Mouse (Mus musculus) thymus, adult 2 months (tissue): Measurements from ENCODE around the gene Pym1.

Source experiments
- CTCF ChIP-seq: fragments of 200-500 bp; IDR thresholded peaks from 2 replicates; pipeline ENCODE4 v1.5.1; 2012; ENCODE audit warnings: mild to moderate bottlenecking, control low read depth, low read length, moderate library complexity, borderline replicate concordance; ENCODE audit not compliant: control insufficient read depth, poor library complexity, insufficient read depth; ENCODE audit errors: extremely low read depth
- POLR2A ChIP-seq: fragments of 200-500 bp; IDR thresholded peaks from 2 replicates; pipeline ENCODE4 v1.6.1; 2012; ENCODE audit warnings: mild to moderate bottlenecking, low read length, control low read depth, moderate library complexity; ENCODE audit not compliant: control insufficient read depth, poor library complexity, insufficient read depth; ENCODE audit errors: extremely low read depth

DNA sequence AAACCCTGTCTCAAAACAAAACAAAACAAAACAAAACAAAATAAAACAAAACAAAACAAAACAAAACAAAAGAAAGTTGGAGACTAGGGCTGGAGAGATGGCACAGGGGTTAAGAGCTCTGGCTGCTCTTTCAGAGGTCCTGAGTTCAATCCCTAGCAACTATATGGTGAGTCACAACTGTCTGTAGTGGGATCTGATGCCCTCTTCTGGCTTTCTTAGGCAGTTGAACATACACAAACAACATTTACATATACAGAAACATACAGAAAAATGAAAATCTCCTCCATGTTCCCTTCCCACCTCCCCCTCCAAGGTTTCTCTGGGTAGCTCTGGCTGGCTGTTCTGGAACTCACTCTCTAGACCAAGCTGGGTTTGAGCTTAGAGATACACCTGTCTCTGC lies 44.4 kb downstream of the Pym1 start:
- TF ChIP-seq CTCF (no peak), POLR2A (no peak)
